Mouse (Mus musculus): ENCODE results near the gene Cars2. TPM values are rescaled to one million over a fixed set of nuclear protein-coding genes. Genes with fewer than 3 reads are reported as not detected.

The Cars2 gene
- total and polyA plus RNA-seq, 3 experiments: 62.8 to 63.8 TPM; not detected in 1

DNA sequence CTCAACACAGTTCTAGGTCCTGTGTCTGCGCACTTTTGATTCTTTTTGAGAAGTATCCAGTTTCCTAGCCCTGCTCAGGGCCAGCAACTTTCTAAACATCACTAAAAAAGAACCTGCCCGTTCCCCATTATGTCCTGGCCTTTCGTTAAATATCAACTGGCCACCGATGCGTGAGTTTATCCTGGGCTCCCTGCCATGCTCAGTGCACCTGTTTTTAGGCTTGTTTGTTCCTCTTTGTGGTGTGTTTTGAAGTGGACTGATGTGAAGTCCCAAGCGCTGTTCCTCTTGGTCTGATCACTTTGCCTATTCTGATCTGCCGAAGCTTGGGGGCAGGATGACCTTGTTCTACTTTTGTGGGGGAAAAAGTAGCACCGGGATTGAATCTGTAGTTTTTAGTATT is 79.3 kb downstream of the Cars2 start:
- Histone ChIP-seq H3K9ac (ENCODE audit: control insufficient read depth, low read depth, low read length, poor library complexity, severe bottlenecking) (no peak overlapping the region), H3K79me2 (ENCODE audit: control insufficient read depth, insufficient read depth, low read length, poor library complexity) (peaks cover 3% of the 10 kb centered on the region; the same call in 1 of the 2 replicates), H3K4me1 (ENCODE audit: control insufficient read depth in 1 of 2, insufficient read depth in 2 of 2, low read length in 2 of 2) (no peaks in the 10 kb centered on the region), H3K36me3 (ENCODE audit: control insufficient read depth in 1 of 2, insufficient read depth in 2 of 2, low read length in 2 of 2) (no peaks in the 10 kb centered on the region), H3K4me3 (ENCODE audit: control insufficient read depth in 1 of 2, insufficient read depth in 1 of 2, low read depth in 2 of 2, low read length in 2 of 2) (no peak overlapping the region), H3K27ac (ENCODE audit: control insufficient read depth, low read depth, low read length) (no peak overlapping the region), H3K27me3 (ENCODE audit: control insufficient read depth in 1 of 2, insufficient read depth in 2 of 2, low read length in 2 of 2) (no peaks in the 10 kb centered on the region), H3K9me3 (replicated peaks; ENCODE audit: insufficient read depth, low read length) (no peaks in the 10 kb centered on the region)
- no peak for DNase-seq (ENCODE audit: low read depth, low spot score)
- no peak for TF ChIP-seq RAD21 (IDR thresholded peaks at IDR 0.05; ENCODE audit: low read depth, low read length)
- TF ChIP-seq TCF12 (IDR thresholded peaks at IDR 0.05; ENCODE audit: low read depth, low read length): no peak
- no peak for TF ChIP-seq MYB (IDR thresholded peaks at IDR 0.05; ENCODE audit: low read depth, low read length)
- no peak for TF ChIP-seq POLR2A (IDR thresholded peaks at IDR 0.05; ENCODE audit: control insufficient read depth in 1 of 2, insufficient read depth in 1 of 2, low read depth in 1 of 2, low read length in 2 of 2, poor library complexity in 1 of 2)
- TF ChIP-seq USF2 (IDR thresholded peaks at IDR 0.05; ENCODE audit: borderline replicate concordance in 1 of 2, insufficient read depth in 1 of 2, low read depth in 1 of 2, low read length in 2 of 2): no peak
- TF ChIP-seq RCOR1 (IDR thresholded peaks at IDR 0.05; ENCODE audit: low read depth, low read length): no peak
- TF ChIP-seq BHLHE40 (IDR thresholded peaks at IDR 0.05; ENCODE audit: borderline replicate concordance, low read depth, low read length): no peak
- no peak for TF ChIP-seq POLR2AphosphoS2 (IDR thresholded peaks at IDR 0.05; ENCODE audit: low read length)
- TF ChIP-seq HCFC1 (IDR thresholded peaks at IDR 0.05; ENCODE audit: low read depth, low read length): no peak
- TF ChIP-seq JUND (IDR thresholded peaks at IDR 0.05; ENCODE audit: low read depth, low read length): no peak
- no peak for TF ChIP-seq EP300 (IDR thresholded peaks at IDR 0.05; ENCODE audit: low read depth in 1 of 2, low read length in 2 of 2)
- TF ChIP-seq TAL1 (IDR thresholded peaks at IDR 0.05; ENCODE audit: low read length): no peak

DNA sequence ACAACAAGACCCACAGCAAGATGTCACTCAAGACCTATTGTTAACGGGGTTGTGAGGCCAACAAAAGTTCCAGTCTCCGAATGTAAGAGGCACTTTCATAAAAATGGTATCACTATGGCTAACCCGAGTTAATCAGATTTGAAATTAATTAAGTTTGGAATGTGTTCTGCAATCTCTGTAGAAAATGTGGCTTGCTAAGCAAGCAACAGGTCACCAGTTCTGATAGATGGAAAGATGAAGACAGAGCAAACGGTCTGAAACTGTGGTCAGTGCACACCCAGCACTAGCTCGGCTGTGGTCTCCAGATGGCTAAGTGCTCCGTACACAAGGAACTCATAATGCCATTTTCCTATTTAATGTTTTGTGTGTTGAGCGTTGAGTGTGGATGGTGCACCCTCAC is 79.9 kb downstream of the Cars2 start:
- Histone ChIP-seq H3K9ac (ENCODE audit: control insufficient read depth, low read depth, low read length, poor library complexity, severe bottlenecking) (no peak overlapping the region), H3K9me3 (replicated peaks; ENCODE audit: insufficient read depth, low read length) (no peaks in the 10 kb centered on the region), H3K79me2 (ENCODE audit: control insufficient read depth, insufficient read depth, low read length, poor library complexity) (peaks cover 3% of the 10 kb centered on the region; the same call in 1 of the 2 replicates), H3K4me3 (ENCODE audit: control insufficient read depth in 1 of 2, insufficient read depth in 1 of 2, low read depth in 2 of 2, low read length in 2 of 2) (no peak overlapping the region), H3K27me3 (ENCODE audit: control insufficient read depth in 1 of 2, insufficient read depth in 2 of 2, low read length in 2 of 2) (no peaks in the 10 kb centered on the region), H3K36me3 (ENCODE audit: control insufficient read depth in 1 of 2, insufficient read depth in 2 of 2, low read length in 2 of 2) (no peaks in the 10 kb centered on the region), H3K27ac (ENCODE audit: control insufficient read depth, low read depth, low read length) (no peak overlapping the region), H3K4me1 (ENCODE audit: control insufficient read depth in 1 of 2, insufficient read depth in 2 of 2, low read length in 2 of 2) (no peaks in the 10 kb centered on the region)
- no peak for DNase-seq (ENCODE audit: low read depth, low spot score)
- TF ChIP-seq RCOR1 (IDR thresholded peaks at IDR 0.05; ENCODE audit: low read depth, low read length) (no peak), MEF2A (IDR thresholded peaks at IDR 0.05; ENCODE audit: extremely low read depth, insufficient replicate concordance, low read depth, low read length, poor library complexity, severe bottlenecking) (no peak), NELFE (IDR thresholded peaks at IDR 0.05; ENCODE audit: low read depth, low read length) (no peak), ZNF384 (IDR thresholded peaks at IDR 0.05; ENCODE audit: low read depth, low read length) (no peak), SIN3A (IDR thresholded peaks at IDR 0.05; ENCODE audit: low read length) (no peak), HCFC1 (IDR thresholded peaks at IDR 0.05; ENCODE audit: low read depth, low read length) (no peak), MYC (IDR thresholded peaks at IDR 0.05; ENCODE audit: low read depth, low read length) (no peak), MAFK (IDR thresholded peaks at IDR 0.05; ENCODE audit: borderline replicate concordance, low read depth, low read length) (no peak), POLR2AphosphoS5 (IDR thresholded peaks at IDR 0.05; ENCODE audit: borderline replicate concordance, low read depth, low read length) (no peak), MAZ (IDR thresholded peaks at IDR 0.05; ENCODE audit: low read depth, low read length) (no peak), TCF12 (IDR thresholded peaks at IDR 0.05; ENCODE audit: low read depth, low read length) (no peak), TBP (IDR thresholded peaks at IDR 0.05; ENCODE audit: low read depth, low read length) (no peak)

Data from MEL (cell line).